Mouse (Mus musculus): ENCODE data around the gene 9130409I23Rik. TPM values are rescaled to one million over a fixed set of nuclear protein-coding genes. Genes with fewer than 3 reads are reported as not detected.
A peak's percentile ranks its signal among the peaks of the same experiment; 100 is the strongest.

The 9130409I23Rik gene
- polyA plus RNA-seq, 1 experiment, result not detected

DNA sequence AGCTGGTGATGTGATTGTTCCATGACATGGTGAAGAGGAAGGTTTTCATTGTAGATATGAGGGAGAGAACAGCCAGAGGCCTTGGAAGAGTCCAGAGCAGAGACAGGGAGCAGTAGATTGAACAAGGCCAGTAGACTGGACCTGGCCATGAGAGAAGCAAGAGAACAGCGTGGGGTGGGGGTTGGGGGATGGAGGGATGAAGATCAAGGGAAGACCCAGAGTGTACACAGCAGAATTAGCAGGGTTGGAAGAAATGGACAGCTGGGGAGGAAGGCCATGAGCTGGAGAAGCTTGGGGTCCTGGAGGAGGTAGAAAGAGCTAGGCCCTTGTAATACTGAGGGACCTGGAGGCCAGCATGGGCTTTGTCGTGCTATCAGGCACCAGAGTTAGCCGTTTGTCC, 38.6 kb upstream of the 9130409I23Rik start:
- Histone ChIP-seq H3K27ac (ENCODE audit: insufficient read depth, low read length) (no peak overlapping the region), H3K4me1 (ENCODE audit: control insufficient read depth, insufficient read depth, low read length) (peaks cover 20% of the 10 kb centered on the region), H3K4me3 (ENCODE audit: insufficient read depth, low read length) (no peak overlapping the region)
- no peak for TF ChIP-seq POLR2A (IDR thresholded peaks at IDR 0.05; ENCODE audit: low read depth, low read length)
- no peak for TF ChIP-seq CTCF (IDR thresholded peaks at IDR 0.05; ENCODE audit: borderline replicate concordance, insufficient read depth, low read length)

DNA sequence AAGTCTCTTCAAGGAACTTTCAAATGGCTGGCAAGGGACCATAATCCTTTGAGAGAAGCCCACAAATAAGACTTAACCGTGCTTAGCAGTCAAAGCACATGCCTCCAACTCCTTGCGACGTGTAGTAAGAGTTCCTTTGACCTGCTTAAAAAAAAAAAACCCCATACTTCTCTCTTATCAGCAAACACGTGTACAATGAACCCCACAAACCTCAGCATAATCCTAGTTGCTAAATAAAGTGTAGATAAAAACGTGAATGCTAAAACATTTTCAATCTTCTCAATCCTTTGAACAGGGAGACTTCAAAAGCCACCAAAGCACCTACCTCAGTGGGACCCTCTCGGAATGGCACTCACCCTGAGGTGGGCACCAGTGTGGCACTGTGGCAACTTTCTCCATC, 37.6 kb upstream of the 9130409I23Rik start:
- TF ChIP-seq CTCF (IDR thresholded peaks at IDR 0.05; ENCODE audit: borderline replicate concordance, insufficient read depth, low read length) (no peak), POLR2A (IDR thresholded peaks at IDR 0.05; ENCODE audit: low read depth, low read length) (no peak)
- H3K27ac ChIP-seq (ENCODE audit: insufficient read depth, low read length), result no peak overlapping the region
- no peak overlapping the region for H3K4me3 ChIP-seq (ENCODE audit: insufficient read depth, low read length)
- H3K4me1 ChIP-seq (ENCODE audit: control insufficient read depth, insufficient read depth, low read length), result peaks cover 20% of the 10 kb centered on the region

DNA sequence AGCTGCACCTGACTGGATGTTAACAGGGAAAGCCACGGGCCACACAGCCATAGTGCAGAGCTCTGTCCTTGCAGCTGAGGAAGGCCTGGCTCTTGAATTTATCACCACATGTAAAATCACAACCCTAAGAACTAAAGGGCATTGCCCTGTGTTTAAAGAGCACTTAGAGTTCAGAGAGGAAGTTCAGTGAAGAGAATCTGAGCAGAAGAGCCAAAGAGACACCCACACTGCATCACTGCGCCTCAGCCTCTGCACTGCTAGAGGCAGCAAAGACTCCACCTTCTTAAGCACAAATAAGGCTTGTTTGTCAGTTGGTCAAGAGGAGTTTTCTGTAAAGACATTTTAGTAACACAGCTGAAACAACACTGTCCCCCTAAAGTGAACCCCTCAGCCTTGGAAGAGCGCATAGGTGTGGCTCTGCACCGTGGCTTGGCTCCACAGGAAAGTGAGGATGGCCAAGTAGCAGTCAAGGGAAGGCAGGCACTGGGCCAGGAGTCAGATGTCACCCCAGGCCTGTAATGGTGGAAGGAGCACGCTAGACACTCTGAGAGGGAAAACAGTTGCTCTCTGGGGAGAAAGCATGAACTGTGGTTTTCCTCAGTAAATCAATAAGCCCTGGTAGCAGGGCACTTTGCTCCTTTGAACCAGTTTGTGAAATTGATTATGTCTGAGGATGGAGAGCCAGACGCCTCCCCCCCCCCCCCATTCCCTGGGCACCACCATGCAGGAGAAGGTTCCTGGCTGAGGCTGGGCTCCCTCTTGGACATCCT, 36.1 kb upstream of the 9130409I23Rik start:
- TF ChIP-seq CTCF (IDR thresholded peaks at IDR 0.05; ENCODE audit: borderline replicate concordance, insufficient read depth, low read length) (no peak), POLR2A (IDR thresholded peaks at IDR 0.05; ENCODE audit: low read depth, low read length) (0 out of 2 replicates have a peak, but pooled peaks have one; percentile 14)
- no peak overlapping the region for H3K4me3 ChIP-seq (ENCODE audit: insufficient read depth, low read length)
- H3K27ac ChIP-seq (ENCODE audit: insufficient read depth, low read length), result peak overlapping the region; percentile 98
- H3K4me1 ChIP-seq (ENCODE audit: control insufficient read depth, insufficient read depth, low read length), result peaks cover 16% of the 10 kb centered on the region; the same call in 1 of the 2 replicates

DNA sequence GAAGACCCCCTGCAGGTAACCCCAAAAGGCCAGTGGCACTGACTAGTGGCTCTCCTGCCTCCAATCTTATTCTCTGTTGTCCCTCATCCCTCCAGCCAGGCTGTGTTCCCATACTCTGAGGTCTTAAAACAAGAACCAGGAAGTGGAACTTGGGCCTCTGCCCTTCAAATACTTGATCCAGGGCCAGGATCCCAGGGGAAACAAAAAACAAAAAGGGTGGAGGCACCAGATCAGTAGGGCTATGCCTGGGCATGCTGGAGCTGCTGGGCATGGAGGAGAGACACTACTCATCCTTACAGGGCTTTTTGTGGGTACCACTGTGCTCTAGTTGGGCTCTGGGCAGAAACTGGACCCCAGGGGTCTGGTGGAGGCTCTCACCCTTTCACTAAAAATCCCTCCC, 35.5 kb upstream of the 9130409I23Rik start:
- Histone ChIP-seq H3K4me1 (ENCODE audit: control insufficient read depth, insufficient read depth, low read length) (peaks cover 11% of the 10 kb centered on the region), H3K27ac (ENCODE audit: insufficient read depth, low read length) (peak overlapping the region; percentile 98), H3K4me3 (ENCODE audit: insufficient read depth, low read length) (no peak overlapping the region)
- TF ChIP-seq POLR2A (IDR thresholded peaks at IDR 0.05; ENCODE audit: low read depth, low read length) (peak; percentile 65; the same call in 1 of the 2 replicates), CTCF (IDR thresholded peaks at IDR 0.05; ENCODE audit: borderline replicate concordance, insufficient read depth, low read length) (no peak)

DNA sequence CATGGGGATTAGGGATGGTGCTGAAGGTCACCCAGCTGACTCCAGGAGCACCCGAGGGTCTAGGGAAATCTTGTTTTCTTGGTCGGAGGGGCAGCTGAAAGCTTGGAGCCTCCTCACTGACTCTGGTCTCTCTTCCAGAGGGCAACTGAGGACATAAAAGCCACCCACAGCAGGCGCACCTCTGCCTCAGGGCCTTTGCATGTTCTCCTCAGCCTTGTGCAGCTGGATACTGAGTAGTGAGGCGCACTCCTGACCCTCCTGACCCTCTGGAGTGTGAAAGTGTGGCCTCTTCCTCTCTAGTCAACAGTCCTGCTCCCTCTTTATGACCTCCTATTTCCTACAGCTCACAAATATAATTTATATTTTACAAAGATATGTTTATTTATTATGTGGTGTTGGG, 35.0 kb upstream of the 9130409I23Rik start:
- peaks cover 10% of the 10 kb centered on the region for H3K4me1 ChIP-seq (ENCODE audit: control insufficient read depth, insufficient read depth, low read length)
- TF ChIP-seq CTCF (IDR thresholded peaks at IDR 0.05; ENCODE audit: borderline replicate concordance, insufficient read depth, low read length), result no peak
- peak; percentile 67 for TF ChIP-seq POLR2A (IDR thresholded peaks at IDR 0.05; ENCODE audit: low read depth, low read length)
- H3K27ac ChIP-seq (ENCODE audit: insufficient read depth, low read length), result peak overlapping the region; percentile 98
- H3K4me3 ChIP-seq (ENCODE audit: insufficient read depth, low read length), result no peak overlapping the region

DNA sequence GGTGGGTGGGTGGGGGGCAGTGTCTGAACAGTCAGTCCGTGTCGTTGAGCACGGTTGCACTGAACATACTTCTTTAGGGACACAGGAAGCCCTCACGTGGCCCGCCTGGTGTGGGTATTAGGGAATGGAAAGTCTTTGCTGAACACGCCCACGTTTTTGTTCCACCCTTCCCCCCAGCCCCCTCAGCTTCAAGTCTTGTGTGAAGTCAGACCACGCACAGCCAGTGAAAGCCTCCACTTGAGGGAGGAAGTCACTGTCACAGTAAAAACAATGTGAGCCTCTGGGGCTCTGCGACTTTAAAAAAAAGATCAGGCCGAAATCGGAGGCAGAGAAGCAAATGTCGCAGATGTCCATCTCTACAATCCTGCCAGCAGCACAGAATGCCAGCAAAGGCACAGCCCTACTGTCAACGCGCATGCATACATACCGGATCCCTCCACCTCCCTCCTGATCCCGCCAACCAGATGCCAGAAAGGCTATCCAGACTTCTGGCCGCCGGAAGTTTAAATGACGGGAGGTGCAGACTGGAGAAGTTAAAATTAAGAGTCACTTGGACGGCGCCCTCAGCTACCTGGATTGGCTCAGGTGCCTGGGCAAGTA, 34.4 kb upstream of the 9130409I23Rik start:
- H3K27ac ChIP-seq (ENCODE audit: insufficient read depth, low read length), result peak overlapping the region; percentile 93
- TF ChIP-seq POLR2A (IDR thresholded peaks at IDR 0.05; ENCODE audit: low read depth, low read length), result peak; percentile 78
- TF ChIP-seq CTCF (IDR thresholded peaks at IDR 0.05; ENCODE audit: borderline replicate concordance, insufficient read depth, low read length), result no peak
- peaks cover 10% of the 10 kb centered on the region for H3K4me1 ChIP-seq (ENCODE audit: control insufficient read depth, insufficient read depth, low read length)
- H3K4me3 ChIP-seq (ENCODE audit: insufficient read depth, low read length), result peak overlapping the region; percentile 63

DNA sequence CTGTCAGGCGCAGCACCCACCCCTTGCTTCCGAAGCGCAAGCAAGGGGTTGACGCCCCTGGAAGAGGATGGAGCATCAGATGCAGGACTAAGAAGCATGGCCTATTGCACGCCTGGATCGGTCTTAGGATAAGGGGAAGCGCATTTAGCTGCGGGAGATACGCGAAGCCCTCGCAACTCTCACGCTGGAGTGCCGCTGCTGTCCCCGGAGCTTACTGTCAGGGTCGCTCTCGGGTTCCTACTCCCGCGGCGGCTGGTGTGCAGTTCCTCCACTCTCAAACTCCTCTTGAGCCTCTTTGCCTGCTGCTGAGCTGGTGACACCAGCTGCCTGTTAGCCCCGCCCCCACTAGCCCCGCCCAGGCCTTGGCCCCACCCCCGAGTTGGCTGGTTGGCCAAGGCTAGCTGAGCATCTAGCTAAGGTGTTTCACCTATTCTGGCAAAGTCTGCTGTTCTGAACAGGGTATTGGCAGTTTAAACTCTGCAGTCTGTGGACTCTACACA, 33.8 kb upstream of the 9130409I23Rik start:
- peak overlapping the region; percentile 63 for H3K4me3 ChIP-seq (ENCODE audit: insufficient read depth, low read length)
- H3K27ac ChIP-seq (ENCODE audit: insufficient read depth, low read length), result peak overlapping the region; percentile 93
- H3K4me1 ChIP-seq (ENCODE audit: control insufficient read depth, insufficient read depth, low read length), result peaks cover 10% of the 10 kb centered on the region
- TF ChIP-seq CTCF (IDR thresholded peaks at IDR 0.05; ENCODE audit: borderline replicate concordance, insufficient read depth, low read length), result no peak
- peak; percentile 92 for TF ChIP-seq POLR2A (IDR thresholded peaks at IDR 0.05; ENCODE audit: low read depth, low read length)

DNA sequence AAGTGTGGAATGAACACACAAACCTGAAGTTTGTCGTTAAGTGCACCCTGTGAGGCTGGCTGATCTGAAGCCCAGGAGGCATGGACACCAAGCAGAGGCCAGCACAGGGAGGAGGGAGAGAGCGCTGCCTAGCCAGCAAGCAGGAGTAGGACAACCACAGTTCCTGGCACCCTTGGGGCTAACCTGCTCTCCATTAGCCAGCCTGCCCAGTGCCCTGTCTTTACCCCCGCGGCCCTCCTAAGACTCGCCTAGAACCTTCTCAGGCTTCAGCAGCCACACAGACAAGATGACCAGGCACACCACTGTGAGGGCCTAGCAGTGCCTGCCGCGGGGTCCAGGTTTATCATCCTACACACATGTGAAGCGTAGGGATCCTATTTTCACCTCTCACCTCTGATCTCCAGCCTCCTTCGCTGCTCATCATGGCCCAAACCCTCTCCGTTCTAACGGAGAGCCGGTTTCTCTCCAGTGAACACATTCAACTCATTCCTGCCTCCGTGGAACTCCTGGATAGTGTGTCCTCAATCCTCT, 33.1 kb upstream of the 9130409I23Rik start:
- Histone ChIP-seq H3K4me3 (ENCODE audit: insufficient read depth, low read length) (no peak overlapping the region), H3K4me1 (ENCODE audit: control insufficient read depth, insufficient read depth, low read length) (peaks cover 10% of the 10 kb centered on the region), H3K27ac (ENCODE audit: insufficient read depth, low read length) (no peak overlapping the region)
- TF ChIP-seq POLR2A (IDR thresholded peaks at IDR 0.05; ENCODE audit: low read depth, low read length) (no peak), CTCF (IDR thresholded peaks at IDR 0.05; ENCODE audit: borderline replicate concordance, insufficient read depth, low read length) (no peak)

DNA sequence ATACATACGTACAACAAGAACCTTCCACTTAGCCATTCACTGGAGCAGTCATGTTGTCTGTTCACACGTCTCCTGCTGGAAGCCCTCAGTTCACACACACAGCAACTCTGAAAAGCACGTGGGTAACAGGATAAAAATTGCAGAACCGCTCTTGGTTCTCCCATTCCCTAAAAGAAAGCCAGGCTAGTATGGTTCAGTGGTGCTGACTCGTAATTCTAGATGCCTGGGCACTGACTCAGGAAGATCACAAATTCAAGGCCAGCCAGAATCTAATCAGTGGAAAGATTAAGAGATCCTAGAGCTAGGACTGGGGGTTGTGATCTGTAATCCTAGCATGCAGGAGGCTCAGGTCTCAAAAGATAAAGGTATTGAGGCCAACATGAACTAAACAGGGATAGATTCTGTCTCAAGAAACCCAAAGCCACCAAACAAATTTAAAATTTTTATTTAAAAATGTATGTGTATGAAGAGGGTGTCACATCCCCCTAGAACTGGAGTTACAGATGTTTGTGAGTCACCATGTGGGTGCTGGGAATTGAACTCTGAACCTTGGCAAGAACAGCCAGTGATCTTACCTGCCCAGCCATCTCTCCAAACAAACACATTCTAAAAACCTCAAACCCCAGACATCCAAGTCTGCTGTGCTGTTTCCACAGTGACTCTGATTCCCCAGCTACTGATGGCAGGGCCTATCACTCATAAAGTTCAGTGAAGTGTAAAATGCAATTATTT, 30.1 kb upstream of the 9130409I23Rik start, which contains the start of gene Ephx1:
TSS of gene Ephx1 (minus strand) at position 149 of the 732 bp plus-strand sequence.
- Histone ChIP-seq H3K27ac (ENCODE audit: insufficient read depth, low read length) (peak within 1 kb of the TSS; percentile 85), H3K4me3 (ENCODE audit: insufficient read depth, low read length) (no peak within 1 kb of the TSS), H3K4me1 (ENCODE audit: control insufficient read depth, insufficient read depth, low read length) (peaks cover 3% of the 10 kb centered on the region)
- TF ChIP-seq POLR2A (IDR thresholded peaks at IDR 0.05; ENCODE audit: low read depth, low read length) (0 out of 2 replicates have a peak, but pooled peaks have one; percentile 2), CTCF (IDR thresholded peaks at IDR 0.05; ENCODE audit: borderline replicate concordance, insufficient read depth, low read length) (no peak)
